Mouse (Mus musculus): Measurements from ENCODE around the gene Peli2.

Gene Peli2

GRCm38 (mm10) chr14:48190946-48191345, 70.3 kb downstream of the Peli2 start:
- no peak for DNase-seq (ENCODE audit: low spot score)

DNA sequence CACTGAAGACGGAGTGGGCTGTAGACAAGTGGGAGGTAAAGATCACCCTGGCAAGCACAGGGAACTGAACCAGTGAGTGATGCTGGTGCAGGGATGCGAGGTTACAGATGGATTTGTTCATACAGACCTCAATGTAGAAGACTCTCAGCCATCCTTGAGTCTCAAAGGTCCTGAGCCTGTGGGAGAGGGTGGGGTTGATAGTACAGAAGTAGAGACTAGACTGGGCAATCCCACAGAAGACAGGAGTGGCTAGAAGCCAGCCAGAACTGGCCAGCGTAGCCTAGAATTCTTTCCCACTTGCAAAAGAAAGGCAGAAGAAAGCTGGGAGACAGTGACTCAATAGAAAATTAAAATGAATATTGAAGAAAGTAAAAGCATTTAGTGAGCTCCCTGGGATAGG, 71.3 kb downstream of the Peli2 start:
- no peak for DNase-seq (ENCODE audit: low spot score)

GRCm38 (mm10) chr14:48196804-48197203, 76.2 kb downstream of the Peli2 start:
- DNase-seq (ENCODE audit: low spot score) = no peak

DNA sequence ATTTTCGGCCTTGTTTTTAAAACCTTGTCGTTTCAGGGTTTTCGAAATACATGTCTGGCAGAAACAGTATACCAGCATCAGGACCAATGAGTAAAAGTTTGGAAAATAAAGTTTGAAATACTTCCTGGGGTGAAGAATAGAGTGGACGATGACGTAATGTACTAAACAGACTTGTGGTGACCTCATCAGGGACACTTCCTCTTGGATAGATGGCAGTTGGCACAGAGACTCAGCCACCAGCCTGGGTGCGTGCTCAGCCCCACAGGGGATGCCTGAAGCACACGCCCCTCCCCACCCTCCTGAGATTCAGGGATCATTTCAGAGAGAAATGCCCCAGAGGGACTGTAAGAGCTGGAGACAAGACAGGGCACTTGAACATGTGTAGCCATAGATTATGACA, 76.7 kb downstream of the Peli2 start:
- no peak for DNase-seq (ENCODE audit: low spot score)

GRCm38 (mm10) chr14:48198190-48198954, 77.7 kb downstream of the Peli2 start:
- DNase-seq (ENCODE audit: low spot score) = no peak

- DNase-seq (ENCODE audit: low spot score) = no peak
Observed at GRCm38 (mm10) chr14:48198957-48199356, 78.3 kb downstream of the Peli2 start.

GRCm38 (mm10) chr14:48199506-48199905, 78.9 kb downstream of the Peli2 start:
- no peak for DNase-seq (ENCODE audit: low spot score)

DNA sequence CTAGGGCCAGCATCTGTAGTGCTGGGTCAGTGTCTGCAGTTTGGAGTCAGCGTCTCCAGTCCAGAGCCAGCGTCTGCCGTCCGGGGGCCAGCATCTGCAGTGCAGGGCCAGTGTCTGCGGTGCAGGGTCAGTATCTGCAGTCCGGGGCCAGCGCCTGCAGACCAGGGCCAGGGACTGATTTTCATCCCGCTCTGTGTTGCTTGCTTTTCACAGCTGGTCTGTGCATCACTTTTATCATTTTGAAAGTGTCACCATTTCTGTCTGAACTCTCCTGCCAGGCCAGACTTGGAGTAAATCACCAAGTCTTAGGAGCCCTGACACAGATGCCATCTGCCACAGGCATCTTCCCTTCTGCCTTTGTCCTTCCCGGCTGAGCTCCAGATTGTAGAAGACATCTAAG, 79.7 kb downstream of the Peli2 start:
- DNase-seq (ENCODE audit: low spot score) = no peak

- no peak for DNase-seq (ENCODE audit: low spot score)
Observed at GRCm38 (mm10) chr14:48200788-48201187, 80.2 kb downstream of the Peli2 start.

DNA sequence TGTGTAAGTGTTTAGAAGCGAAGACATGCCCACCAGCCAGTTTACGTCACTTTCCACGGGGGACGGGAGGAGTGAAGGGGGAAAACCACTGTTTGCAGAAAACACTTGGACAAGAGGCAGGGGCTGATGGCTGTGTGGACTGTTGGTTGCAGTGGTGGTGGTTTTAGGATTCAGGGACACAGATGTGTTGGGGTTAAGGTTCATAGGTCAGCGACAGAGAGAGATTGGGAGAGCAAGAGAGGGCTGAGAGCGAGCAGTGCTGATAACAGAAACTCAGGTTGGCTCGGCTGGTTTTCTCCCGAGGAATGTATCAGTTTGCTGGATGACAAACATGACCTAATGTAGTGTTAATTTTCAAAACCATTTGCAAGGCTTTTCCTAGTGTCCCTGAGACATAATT, 80.8 kb downstream of the Peli2 start:
- DNase-seq (ENCODE audit: low spot score) = no peak

DNA sequence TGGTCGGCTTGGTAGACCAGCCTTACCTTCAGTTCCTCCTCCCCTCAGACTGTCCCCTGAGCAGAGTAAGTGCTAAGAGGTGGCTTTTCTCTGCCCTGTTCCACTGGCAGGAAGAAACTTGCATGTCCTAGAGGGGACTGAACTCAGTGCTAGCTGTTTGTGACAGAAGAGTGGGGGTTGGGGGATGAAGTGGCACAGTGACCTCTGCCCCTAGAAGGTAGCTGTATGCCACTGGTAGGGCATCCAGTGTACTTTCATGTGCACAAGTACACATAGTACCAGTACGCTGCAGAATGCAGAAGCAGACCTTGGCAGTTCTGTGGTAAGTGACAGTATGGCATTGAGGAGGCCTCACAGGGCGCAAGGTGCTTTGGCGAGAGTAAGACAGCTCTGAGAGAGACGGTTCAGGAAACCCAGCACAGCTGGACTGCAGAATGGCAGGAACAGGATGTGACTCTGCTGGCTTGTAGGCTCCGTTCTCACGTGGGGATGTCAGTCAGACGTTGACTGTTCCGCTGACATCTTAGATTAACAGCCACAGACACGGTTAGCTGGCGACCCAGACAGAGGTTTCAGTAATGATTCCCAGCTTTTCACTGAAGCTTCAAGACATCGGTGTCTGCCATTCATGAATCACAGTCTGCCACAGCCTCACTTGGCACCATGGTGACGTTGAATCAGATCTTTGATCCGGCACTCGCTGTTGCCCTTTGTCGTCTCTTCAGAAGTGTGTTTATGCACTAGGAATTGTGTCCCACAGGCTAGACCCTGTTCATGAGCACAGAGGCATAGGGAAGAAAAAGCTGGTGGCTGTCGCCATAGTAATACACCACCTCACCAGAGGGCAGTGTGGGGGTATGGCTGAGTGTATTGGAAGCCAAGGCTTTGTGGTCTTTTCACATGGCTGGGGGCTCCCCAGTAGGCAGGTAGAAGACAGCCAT, 81.7 kb downstream of the Peli2 start:
- no peak for DNase-seq (ENCODE audit: low spot score)

DNA sequence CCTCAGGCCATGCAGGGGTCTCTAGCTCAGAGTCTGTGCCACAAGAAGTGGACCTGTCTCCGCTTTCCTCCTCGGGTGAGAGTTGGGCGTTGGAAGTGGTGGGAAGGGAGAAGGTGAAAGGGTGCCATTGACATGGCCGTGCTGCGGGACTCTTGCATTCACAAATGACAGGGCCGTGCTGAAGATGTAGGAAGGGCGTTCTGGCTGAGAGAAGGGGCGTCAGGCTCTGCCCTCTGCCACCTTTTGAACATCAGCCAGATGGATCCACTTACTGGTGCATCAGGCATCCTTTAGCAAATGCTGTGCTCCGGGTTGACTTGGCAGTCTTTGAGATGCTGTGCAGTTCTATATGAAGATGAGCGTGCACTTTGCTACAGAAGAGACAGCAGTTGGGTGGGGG, 84.4 kb downstream of the Peli2 start:
- DNase-seq (ENCODE audit: low spot score) = no peak

DNA sequence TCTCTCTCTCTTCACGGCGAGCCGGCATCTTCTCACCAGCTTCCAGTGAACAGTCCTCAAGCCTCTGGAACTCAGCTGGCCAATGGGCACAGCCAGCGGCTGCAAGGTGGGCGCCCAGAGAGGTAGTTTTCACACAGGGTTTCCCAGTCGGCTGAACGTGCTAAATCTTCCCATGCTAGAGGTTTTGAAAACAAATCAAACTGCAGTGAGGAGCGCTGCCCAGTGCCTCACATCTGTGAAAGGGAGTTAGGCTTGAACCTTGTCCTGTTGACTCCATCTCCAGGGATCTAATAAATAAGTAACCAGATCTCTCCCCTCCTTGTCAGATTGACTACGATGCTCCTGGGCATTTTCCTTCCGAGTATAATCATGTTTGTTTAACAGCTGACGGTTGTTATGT, 85.0 kb downstream of the Peli2 start:
- no peak for DNase-seq (ENCODE audit: low spot score)

GRCm38 (mm10) chr14:48207119-48207518, 86.5 kb downstream of the Peli2 start:
- DNase-seq (ENCODE audit: low spot score) = no peak

DNA sequence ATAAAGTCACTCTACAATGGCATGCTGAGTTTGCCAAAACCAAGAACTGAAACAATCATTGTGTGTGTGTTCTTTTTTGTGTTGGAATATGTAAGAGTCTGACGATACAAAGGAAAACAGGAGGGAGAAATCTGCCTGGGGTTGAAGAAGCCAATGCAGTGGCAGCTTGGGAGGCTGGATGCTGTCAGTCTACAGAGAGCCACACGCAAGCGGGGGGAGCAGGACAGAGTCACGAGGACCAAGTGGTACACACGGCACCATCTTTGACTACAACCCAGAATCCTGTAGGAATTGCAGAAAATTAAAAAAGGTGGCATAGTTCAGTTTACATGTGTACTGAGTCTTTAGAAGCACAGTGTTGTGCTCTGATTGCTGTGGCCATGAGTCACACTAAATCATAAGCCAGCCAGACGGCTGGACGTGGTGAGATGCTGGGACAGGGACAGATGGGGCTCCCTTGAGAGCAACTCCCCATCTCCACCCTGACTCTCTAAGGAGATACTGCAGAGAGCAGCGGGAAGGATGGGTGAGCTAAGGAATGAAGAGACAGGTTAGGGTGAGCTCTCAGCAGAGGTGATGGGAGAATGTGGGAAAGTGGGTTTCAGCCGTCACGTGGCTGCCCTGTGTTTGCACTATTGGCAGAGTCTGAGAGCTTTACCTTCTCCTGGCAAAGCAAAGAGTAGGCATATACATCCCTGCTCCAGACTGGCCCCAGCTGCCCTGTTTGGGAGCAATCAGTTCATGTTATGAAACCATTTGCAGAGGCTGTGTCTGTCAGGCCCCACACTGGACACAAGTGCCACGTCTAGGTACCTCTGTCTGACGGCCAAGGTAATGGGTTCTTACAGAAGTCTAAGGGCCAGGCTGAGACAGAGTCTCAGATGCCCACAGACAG, 87.4 kb downstream of the Peli2 start:
- DNase-seq (ENCODE audit: low spot score) = no peak

DNA sequence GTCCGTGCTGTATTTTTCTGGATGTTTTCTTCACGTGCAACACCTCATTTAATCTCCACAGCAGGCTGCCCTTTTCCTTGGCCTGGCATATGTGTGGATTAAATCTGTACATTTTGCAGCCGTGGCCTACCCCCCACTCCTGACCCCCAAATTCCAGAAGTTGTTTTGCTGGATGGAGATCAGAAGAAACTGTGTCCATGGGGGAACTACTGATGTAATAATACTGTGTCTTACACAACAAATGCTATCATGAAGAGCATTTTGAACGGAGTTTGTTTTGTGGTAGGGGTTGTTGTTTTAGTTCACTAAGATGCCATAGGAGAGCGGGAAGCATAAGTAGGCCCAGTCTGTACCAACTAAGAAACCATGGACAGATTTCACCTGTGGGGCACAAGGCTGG, 88.8 kb downstream of the Peli2 start:
- DNase-seq (ENCODE audit: low spot score) = no peak

DNA sequence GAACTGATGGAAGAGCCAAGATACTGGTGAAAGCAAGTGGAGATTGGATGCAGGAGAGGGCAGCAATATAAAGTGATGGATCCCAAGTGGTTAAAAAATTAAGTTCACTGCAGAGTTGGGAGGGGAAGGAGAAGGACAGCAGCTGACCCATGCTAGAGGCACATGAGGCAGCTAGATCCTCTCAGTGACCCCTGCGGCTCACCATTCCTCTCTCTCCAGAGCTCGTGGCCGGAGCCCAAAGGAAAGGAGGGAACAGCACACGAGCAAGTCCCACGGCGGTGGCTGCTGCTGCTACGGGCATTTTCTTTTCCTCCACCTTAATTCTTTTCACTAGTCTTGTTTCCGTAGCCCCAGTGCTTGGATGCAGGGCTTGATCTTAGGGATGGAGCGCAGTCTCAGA, 89.5 kb downstream of the Peli2 start:
- DNase-seq (ENCODE audit: low spot score) = no peak

- DNase-seq (ENCODE audit: low spot score) = no peak
Observed at GRCm38 (mm10) chr14:48211526-48211925, 90.9 kb downstream of the Peli2 start.

- no peak for DNase-seq (ENCODE audit: low spot score)
Observed at GRCm38 (mm10) chr14:48212839-48213238, 92.2 kb downstream of the Peli2 start.

- no peak for DNase-seq (ENCODE audit: low spot score)
Observed at GRCm38 (mm10) chr14:48213593-48213992, 93.0 kb downstream of the Peli2 start.

DNA sequence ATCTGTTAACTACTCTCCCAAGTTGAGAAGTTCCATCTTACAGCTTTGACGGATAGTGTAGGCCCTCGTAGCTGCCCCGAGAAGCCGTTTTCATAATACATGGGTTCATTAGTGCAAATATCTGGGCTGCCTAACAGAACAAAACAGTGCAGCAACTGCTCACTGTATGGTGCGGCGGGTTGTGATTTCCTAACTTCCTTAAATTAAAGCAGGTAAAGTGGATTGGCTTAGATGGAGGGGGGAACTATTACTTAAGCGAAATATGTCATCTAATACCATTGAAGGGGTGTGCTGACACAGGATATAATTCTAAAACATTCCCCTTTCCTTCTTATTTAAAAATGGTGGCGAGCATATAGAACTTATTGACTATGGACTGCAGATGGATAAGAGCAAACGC, 101.4 kb downstream of the Peli2 start:
- no peak for DNase-seq (ENCODE audit: low spot score)

DNA sequence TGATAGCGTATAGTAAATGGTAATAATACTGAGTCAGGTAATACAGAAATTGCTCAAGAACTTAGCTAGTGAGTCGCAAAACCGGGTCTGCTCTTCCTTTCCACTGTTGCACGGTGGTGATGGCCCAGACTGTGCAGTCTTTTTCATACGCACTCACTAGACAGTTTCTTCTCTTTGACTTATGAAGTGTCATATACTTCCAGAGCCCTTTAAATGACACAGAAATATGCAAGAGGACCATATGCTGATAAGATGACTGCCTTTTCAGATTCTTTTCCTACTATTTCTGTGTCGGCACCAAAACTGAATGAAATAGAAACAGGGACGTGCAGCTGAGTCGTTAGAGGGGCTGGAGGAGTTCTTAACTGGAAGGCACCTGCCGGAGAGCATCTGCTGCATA, 102.1 kb downstream of the Peli2 start:
- no peak for DNase-seq (ENCODE audit: low spot score)

Data from ovary, adult 18-20 months (tissue).